In genomic region chr10:126928819-126929206, GRCm38 (mm10) we compare ENCODE assay signal across 8 mouse cellular contexts. TPM values are rescaled to one million over a fixed set of nuclear protein-coding genes. Genes with fewer than 3 reads are reported as not detected.
DNase-seq lines count a peak whose midpoint lies in the region; ATAC-seq and TF ChIP-seq lines count a peak whose summit lies in the region.

No protein-coding gene starts in this region.

- peaks cover 23% of the 10 kb centered on the region for H3K4me1 ChIP-seq in neural tube, embryonic 11.5 days (ENCODE audit: control insufficient read depth, insufficient read depth, low read length)
- H3K4me1 ChIP-seq in forebrain, embryonic 14.5 days (ENCODE audit: control insufficient read depth, insufficient read depth, low read length) = peaks cover 42% of the 10 kb centered on the region
- H3K4me1 ChIP-seq in hindbrain, postnatal 0 days (ENCODE audit: insufficient read depth, low read length) = peaks cover 36% of the 10 kb centered on the region
- H3K4me1 ChIP-seq in megakaryocyte, embryonic 14.5 days = peaks cover 15% of the 10 kb centered on the region

- 25% methylated on average over 12 of the region's 12 CpGs for WGBS in neural tube, embryonic 11.5 days
- WGBS in forebrain, embryonic 14.5 days = 20% methylated on average over 12 of the region's 12 CpGs
- WGBS in hindbrain, postnatal 0 days = 13% methylated on average over 12 of the region's 12 CpGs

- no peak for TF ChIP-seq CTCF in hindbrain, postnatal 0 days (IDR thresholded peaks at IDR 0.05; ENCODE audit: low read depth)

- intact Hi-C loops in left cerebral cortex, postnatal 4 days (cut with DNase I) = no loop called here

- no peaks in the 10 kb centered on the region for H3K9me3 ChIP-seq in neural tube, embryonic 11.5 days (ENCODE audit: control insufficient read depth, low read length)
- H3K9me3 ChIP-seq in forebrain, embryonic 14.5 days (replicated peaks; ENCODE audit: control insufficient read depth, low read length) = no peaks in the 10 kb centered on the region
- H3K9me3 ChIP-seq in hindbrain, postnatal 0 days (ENCODE audit: low read length) = no peaks in the 10 kb centered on the region
- H3K9me3 ChIP-seq in megakaryocyte, embryonic 14.5 days = peaks cover 4% of the 10 kb centered on the region; the same call in 1 of the 2 replicates

- DNase-seq in neural tube, embryonic 11.5 days (ENCODE audit: low spot score) = no peak
- no peak for DNase-seq in neural tube, embryonic 10.5 days (ENCODE audit: extremely low spot score, low spot score)
- no peak for DNase-seq in forebrain, embryonic 14.5 days (ENCODE audit: low spot score)
- DNase-seq in hindbrain, postnatal 0 days (ENCODE audit: low spot score) = peak; percentile 13
- no peak for DNase-seq in spleen, postnatal 36 days (ENCODE audit: low spot score in 2 of 2)
- no peak for DNase-seq in layer of hippocampus, adult 9-10 months (ENCODE audit: low spot score)
- DNase-seq in left cerebral cortex, postnatal 4 days = no peak

- H3K9ac ChIP-seq in neural tube, embryonic 11.5 days (ENCODE audit: low read length) = peak overlapping the region; percentile 69
- H3K9ac ChIP-seq in forebrain, embryonic 14.5 days (ENCODE audit: low read length) = peak overlapping the region; percentile 83
- peak overlapping the region; percentile 61 for H3K9ac ChIP-seq in hindbrain, postnatal 0 days (replicated peaks; ENCODE audit: low read length)

- peak overlapping the region; percentile 48 for H3K4me3 ChIP-seq in neural tube, embryonic 11.5 days (ENCODE audit: low read depth, low read length)
- H3K4me3 ChIP-seq in forebrain, embryonic 14.5 days (ENCODE audit: low read depth, low read length) = peak overlapping the region; percentile 55; the same call in 1 of the 2 replicates
- H3K4me3 ChIP-seq in hindbrain, postnatal 0 days (ENCODE audit: low read length) = peak overlapping the region; percentile 50
- H3K4me3 ChIP-seq in megakaryocyte, embryonic 14.5 days (replicated peaks) = peak overlapping the region; percentile 87

- H3K4me2 ChIP-seq in neural tube, embryonic 11.5 days (ENCODE audit: low read depth) = peak overlapping the region; percentile 95
- H3K4me2 ChIP-seq in forebrain, embryonic 14.5 days (ENCODE audit: low read length) = peak overlapping the region; percentile 95
- peak overlapping the region; percentile 98 for H3K4me2 ChIP-seq in hindbrain, postnatal 0 days (ENCODE audit: low read depth, low read length)

- no peak for ATAC-seq in neural tube, embryonic 11.5 days (ENCODE audit: insufficient read depth, low FRiP score, low TSS enrichment)
- ATAC-seq in forebrain, embryonic 14.5 days = no peak
- ATAC-seq in hindbrain, postnatal 0 days = no peak

- H3K27me3 ChIP-seq in neural tube, embryonic 11.5 days (ENCODE audit: control insufficient read depth, insufficient read depth, low read length) = 0 out of 2 replicates have a peak, but pooled peaks cover 5% of the 10 kb centered on the region
- H3K27me3 ChIP-seq in forebrain, embryonic 14.5 days (replicated peaks; ENCODE audit: control insufficient read depth, insufficient read depth, low read length) = no peaks in the 10 kb centered on the region
- H3K27me3 ChIP-seq in hindbrain, postnatal 0 days (ENCODE audit: insufficient read depth, low read length) = no peaks in the 10 kb centered on the region
- H3K27me3 ChIP-seq in megakaryocyte, embryonic 14.5 days (replicated peaks) = peaks cover 64% of the 10 kb centered on the region

- H3K36me3 ChIP-seq in neural tube, embryonic 11.5 days (ENCODE audit: control insufficient read depth, insufficient read depth, low read length) = no peaks in the 10 kb centered on the region
- no peaks in the 10 kb centered on the region for H3K36me3 ChIP-seq in forebrain, embryonic 14.5 days (ENCODE audit: control insufficient read depth, insufficient read depth, low read length)
- H3K36me3 ChIP-seq in hindbrain, postnatal 0 days (ENCODE audit: insufficient read depth, low read length) = no peaks in the 10 kb centered on the region
- no peaks in the 10 kb centered on the region for H3K36me3 ChIP-seq in megakaryocyte, embryonic 14.5 days (replicated peaks; ENCODE audit: low read length)

- H3K27ac ChIP-seq in neural tube, embryonic 11.5 days (ENCODE audit: low read depth, low read length) = no peak overlapping the region
- peak overlapping the region; percentile 80 for H3K27ac ChIP-seq in forebrain, embryonic 14.5 days (ENCODE audit: low read depth, low read length)
- peak overlapping the region; percentile 79 for H3K27ac ChIP-seq in hindbrain, postnatal 0 days

RNA-seq across cellular contexts. Expression of gene Atp23, which starts 27.7 kb away (rescaled TPM):
- polyA plus RNA-seq in neural tube, embryonic 11.5 days (2014; fragmentation: Nextera tagmentation; extraction: Ambion mirVana) = 14.6 and 15.2 TPM in 2 replicates
- 10.0 and 10.6 TPM in 2 replicates for polyA plus RNA-seq in forebrain, embryonic 14.5 days (2014; fragmentation: Nextera tagmentation; extraction: Ambion mirVana)
- 12.5 and 14.3 TPM in 2 replicates for total RNA-seq in hindbrain, postnatal 0 days (2014; rRNA removed)
- polyA plus RNA-seq in hindbrain, postnatal 0 days (2015; fragmentation: Nextera tagmentation; extraction: Ambion mirVana) = 19.1 and 20.2 TPM in 2 replicates
- polyA plus RNA-seq in megakaryocyte, embryonic 14.5 days (2012; ENCODE audit: insufficient read depth, low replicate concordance) = 6.8 and 13.8 TPM in 2 replicates
- 10 to 100 TPM in 1 of 2 experiments, 1 to 10 TPM in 1; 9.6 to 12.4 TPM for total RNA-seq in left cerebral cortex, postnatal 4 days (2021)

RNA-seq across cellular contexts. Expression of gene Ctdsp2, which starts 49.7 kb away (rescaled TPM):
- polyA plus RNA-seq in neural tube, embryonic 11.5 days (2014; fragmentation: Nextera tagmentation; extraction: Ambion mirVana) = 52.8 and 56.1 TPM in 2 replicates
- polyA plus RNA-seq in forebrain, embryonic 14.5 days (2014; fragmentation: Nextera tagmentation; extraction: Ambion mirVana) = 30.2 and 34.5 TPM in 2 replicates
- 64.5 and 64.7 TPM in 2 replicates for total RNA-seq in hindbrain, postnatal 0 days (2014; rRNA removed)
- 15.0 and 16.7 TPM in 2 replicates for polyA plus RNA-seq in hindbrain, postnatal 0 days (2015; fragmentation: Nextera tagmentation; extraction: Ambion mirVana)
- polyA plus RNA-seq in megakaryocyte, embryonic 14.5 days (2012; ENCODE audit: insufficient read depth, low replicate concordance) = 27.8 and 40.9 TPM in 2 replicates
- total RNA-seq in left cerebral cortex, postnatal 4 days (2021) = 10 to 100 TPM; 57.6 to 61.4 TPM
